Mouse (Mus musculus): Measurements from ENCODE around the gene Coro6.

Gene Coro6

GRCm38 (mm10) chr11:77462283-77463100 is at the start of gene Coro6:
Gene Coro6 (plus strand): TSS chr11:77462411.
- DNase-seq (ENCODE audit: low spot score in 2 of 2) = peak in 1 of 2 experiments; percentile 47

GRCm38 (mm10) chr11:77414141-77414839 is 47.9 kb upstream of the Coro6 start:
- DNase-seq (ENCODE audit: low spot score in 2 of 2) = no peak

GRCm38 (mm10) chr11:77416212-77417000 is 45.8 kb upstream of the Coro6 start:
- DNase-seq (ENCODE audit: low spot score in 2 of 2) = no peak

- no peak for DNase-seq (ENCODE audit: low spot score in 2 of 2)
Measured at GRCm38 (mm10) chr11:77418021-77418420, 44.2 kb upstream of the Coro6 start.

- DNase-seq (ENCODE audit: low spot score in 2 of 2) = no peak
Measured at GRCm38 (mm10) chr11:77423175-77423859, 38.9 kb upstream of the Coro6 start.

- DNase-seq (ENCODE audit: low spot score in 2 of 2) = no peak
Measured at GRCm38 (mm10) chr11:77428446-77428845, 33.8 kb upstream of the Coro6 start.

- no peak for DNase-seq (ENCODE audit: low spot score in 2 of 2)
Measured at GRCm38 (mm10) chr11:77437026-77437425, 25.2 kb upstream of the Coro6 start.

- peak in 1 of 2 experiments; percentile 36 for DNase-seq (ENCODE audit: low spot score in 2 of 2)
Measured at GRCm38 (mm10) chr11:77440081-77440480, 22.1 kb upstream of the Coro6 start.

GRCm38 (mm10) chr11:77441020-77441419 is 21.2 kb upstream of the Coro6 start:
- DNase-seq (ENCODE audit: low spot score in 2 of 2) = no peak

GRCm38 (mm10) chr11:77442186-77443170 is 19.7 kb upstream of the Coro6 start:
- peak in 1 of 2 experiments; percentile 56 for DNase-seq (ENCODE audit: low spot score in 2 of 2)

- no peak for DNase-seq (ENCODE audit: low spot score in 2 of 2)
Measured at GRCm38 (mm10) chr11:77444939-77445338, 17.3 kb upstream of the Coro6 start.

- peak; percentile 48 to 56 for DNase-seq (ENCODE audit: low spot score in 2 of 2)
Measured at GRCm38 (mm10) chr11:77446628-77447041, 15.6 kb upstream of the Coro6 start.

GRCm38 (mm10) chr11:77449224-77449623 is 13.0 kb upstream of the Coro6 start:
- no peak for DNase-seq (ENCODE audit: low spot score in 2 of 2)

GRCm38 (mm10) chr11:77451670-77452069 is 10.5 kb upstream of the Coro6 start:
- no peak for DNase-seq (ENCODE audit: low spot score in 2 of 2)

GRCm38 (mm10) chr11:77453388-77453787 is 8.8 kb upstream of the Coro6 start:
- no peak for DNase-seq (ENCODE audit: low spot score in 2 of 2)

GRCm38 (mm10) chr11:77455770-77456510 is 6.3 kb upstream of the Coro6 start:
- DNase-seq (ENCODE audit: low spot score in 2 of 2) = peak in 1 of 2 experiments; percentile 17

- peak; percentile 39 to 58 for DNase-seq (ENCODE audit: low spot score in 2 of 2)
Measured at GRCm38 (mm10) chr11:77456866-77457265, 5.3 kb upstream of the Coro6 start.

GRCm38 (mm10) chr11:77461856-77462255 is 355 bp upstream of the Coro6 start:
- no peak for DNase-seq (ENCODE audit: low spot score in 2 of 2)

- peak in 1 of 2 experiments; percentile 33 for DNase-seq (ENCODE audit: low spot score in 2 of 2)
Measured at GRCm38 (mm10) chr11:77463101-77463445, 862 bp downstream of the Coro6 start.

- peak in 1 of 2 experiments; percentile 28 for DNase-seq (ENCODE audit: low spot score in 2 of 2)
Measured at GRCm38 (mm10) chr11:77463786-77464185, 1.6 kb downstream of the Coro6 start.
